Mouse (Mus musculus) splenic B cell, adult 2 months (primary cell): ENCODE results near the gene Vps33b.
A peak's percentile ranks its signal among the peaks of the same experiment; 100 is the strongest.

Experiments
- DNase-seq: peaks from one replicate; pipeline ENCODE4 v3.0.0-alpha.2; 2011; ENCODE audit warnings: low read depth, low spot score
- H3K27me3 ChIP-seq: 2 replicates; pipeline ENCODE4 v1.6.1; 2012; ENCODE audit warnings: mild to moderate bottlenecking, low read length, moderate library complexity, mixed read lengths; ENCODE audit not compliant: control insufficient read depth, poor library complexity, insufficient read depth, severe bottlenecking
- H3K36me3 ChIP-seq: 2 replicates; pipeline ENCODE4 v1.6.1; 2012; ENCODE audit warnings: mild to moderate bottlenecking, low read length, moderate library complexity, mixed read lengths; ENCODE audit not compliant: control insufficient read depth, poor library complexity, insufficient read depth, severe bottlenecking

Gene Vps33b

DNA sequence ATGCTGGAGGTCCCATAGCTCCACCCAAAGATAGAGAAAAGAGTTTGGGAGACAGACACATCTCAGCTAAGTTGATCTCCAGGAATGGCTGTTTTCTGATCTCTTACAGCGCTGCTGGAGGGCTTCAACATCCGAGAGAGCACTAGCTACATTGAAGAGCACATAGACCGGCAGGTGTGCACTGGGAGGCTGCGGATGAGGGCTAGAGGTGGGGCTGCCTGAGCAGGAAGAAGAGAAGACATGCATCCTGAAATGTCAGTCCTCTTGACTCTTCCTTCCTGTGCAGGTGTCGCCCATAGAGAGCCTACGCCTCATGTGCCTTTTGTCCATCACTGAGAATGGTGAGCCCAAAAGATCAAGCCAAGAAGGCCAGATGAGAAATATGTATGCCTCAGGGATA lies 16.3 kb downstream of the Vps33b start:
- H3K27me3 ChIP-seq = no peaks in the 10 kb centered on the region
- H3K36me3 ChIP-seq = peaks cover 19% of the 10 kb centered on the region
- DNase-seq = no peak

DNA sequence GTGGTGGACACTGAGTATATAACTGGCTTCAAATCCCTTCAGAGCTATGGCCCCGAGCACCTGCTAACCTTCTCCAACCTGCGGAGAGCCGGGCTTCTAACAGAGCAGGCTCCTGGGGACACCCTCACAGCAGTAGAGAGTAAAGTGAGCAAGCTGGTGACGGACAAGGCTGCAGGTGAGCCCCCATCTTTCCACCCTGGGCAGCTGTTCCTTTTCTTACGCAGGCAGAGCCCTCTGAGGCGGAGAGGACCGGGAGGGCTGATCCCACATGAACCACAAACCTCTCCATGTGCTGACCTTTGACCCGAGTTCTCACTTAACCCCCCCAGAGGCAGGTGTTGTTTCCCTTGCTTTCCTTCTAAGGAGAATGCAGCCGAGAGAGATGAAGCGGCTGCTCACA lies 18.3 kb downstream of the Vps33b start:
- Histone ChIP-seq H3K27me3 (no peaks in the 10 kb centered on the region), H3K36me3 (peaks cover 19% of the 10 kb centered on the region)
- DNase-seq = no peak

DNA sequence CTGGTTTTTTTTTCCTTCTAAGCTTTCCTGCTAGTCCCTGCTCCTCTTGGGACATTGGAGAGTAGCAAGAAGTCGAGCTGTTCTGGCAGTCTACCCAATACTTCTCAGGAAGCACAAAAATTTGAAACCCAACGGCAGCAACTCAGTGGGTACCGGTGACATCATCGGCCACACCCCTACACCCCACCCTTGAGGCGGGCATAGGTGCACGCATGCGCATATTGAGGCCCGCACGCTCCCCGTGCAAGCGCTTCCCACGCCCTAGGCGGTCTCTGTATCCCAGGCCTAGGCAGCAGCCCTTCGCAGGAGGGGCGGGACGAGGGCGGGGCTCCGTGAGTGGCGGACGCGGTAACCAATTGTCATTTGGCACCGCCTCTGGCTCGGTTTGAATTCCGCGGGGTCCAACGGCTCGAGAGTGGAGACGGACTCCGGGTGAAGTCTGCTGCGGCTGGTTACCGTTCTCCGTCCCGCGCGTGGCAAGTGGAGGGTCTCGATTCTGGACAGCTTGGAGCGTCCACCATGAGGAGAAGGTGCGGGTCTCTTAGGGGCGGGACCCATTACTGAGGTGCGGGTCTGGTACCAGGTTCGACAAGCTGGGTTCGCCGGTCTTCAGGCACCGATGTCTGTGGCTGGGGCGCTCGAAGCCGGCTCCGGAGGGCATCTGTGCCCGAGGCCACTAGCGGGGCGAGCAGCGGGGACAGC lies 24.8 kb downstream of the Vps33b start, which contains the start of gene Prc1:
Prc1 (plus strand) TSS at position 389 of the 702 bp plus-strand sequence.
- DNase-seq = peak; percentile 99
- Histone ChIP-seq H3K27me3 (no peaks in the 10 kb centered on the region), H3K36me3 (no peaks in the 10 kb centered on the region; the same call in 1 of the 2 replicates)

DNA sequence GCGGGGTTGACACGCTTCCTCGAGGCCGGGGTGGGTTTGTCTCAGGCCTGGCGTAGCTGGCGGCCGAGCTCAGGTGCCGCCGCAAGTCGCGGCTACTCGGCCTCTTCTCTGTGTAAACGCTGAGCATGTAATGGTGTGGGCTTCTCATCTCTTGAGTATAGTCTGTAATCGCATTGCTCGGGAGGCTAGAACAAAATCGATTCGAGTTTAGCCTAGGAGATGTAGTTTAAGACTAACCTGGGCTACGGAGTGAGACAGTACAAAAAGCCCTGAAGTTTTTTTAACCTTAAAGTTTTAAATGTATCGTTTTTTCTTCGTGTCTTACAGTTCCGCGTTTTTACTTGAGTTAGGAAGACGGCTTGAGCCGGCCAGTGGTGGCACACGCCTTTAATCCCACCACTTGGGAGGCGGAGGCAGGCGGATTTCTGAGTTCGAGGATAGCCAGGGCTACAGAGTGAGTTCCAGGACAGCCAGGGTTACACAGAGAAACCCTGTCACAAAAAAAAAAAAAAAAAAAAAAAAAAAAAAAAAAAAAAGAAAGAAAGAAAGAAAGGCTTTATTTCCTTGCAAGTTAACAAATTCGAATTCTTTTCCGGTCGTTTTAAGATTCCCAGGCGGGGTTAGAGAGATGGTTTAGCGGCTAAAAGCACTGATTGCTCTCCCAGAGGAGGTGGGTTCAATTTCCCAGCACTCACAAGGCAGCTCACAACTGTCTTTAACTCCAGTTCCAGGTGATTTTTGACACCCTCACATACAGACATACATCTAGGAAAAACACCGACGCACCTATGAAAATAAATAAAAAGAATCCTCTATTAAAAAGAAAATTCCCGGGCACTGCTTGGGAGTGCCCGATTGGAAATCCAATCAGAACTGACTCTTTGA lies 25.6 kb downstream of the Vps33b start:
- no peaks in the 10 kb centered on the region; the same call in 1 of the 2 replicates for H3K36me3 ChIP-seq
- H3K27me3 ChIP-seq = no peaks in the 10 kb centered on the region
- no peak for DNase-seq

DNA sequence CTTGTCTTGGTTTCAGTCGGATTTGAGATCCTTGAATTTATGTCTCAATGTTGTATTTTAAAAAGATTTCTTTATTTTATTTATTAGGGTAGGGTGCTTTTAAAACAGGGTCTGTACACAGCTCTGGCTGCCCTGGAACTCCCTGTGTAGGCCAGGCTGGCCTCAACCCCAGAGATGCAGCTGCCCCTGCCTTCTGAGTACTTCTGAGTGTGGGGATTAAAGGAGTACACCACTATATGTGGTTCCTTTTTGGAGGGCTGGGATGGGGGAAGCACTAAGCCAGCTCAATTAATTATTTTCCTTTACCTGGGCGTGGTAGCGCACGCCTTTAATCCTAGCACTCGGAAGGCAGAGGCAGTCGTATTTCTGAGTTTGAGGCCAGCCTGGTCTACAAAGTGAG lies 27.0 kb downstream of the Vps33b start:
- Histone ChIP-seq H3K27me3 (no peaks in the 10 kb centered on the region), H3K36me3 (no peaks in the 10 kb centered on the region)
- DNase-seq = no peak

DNA sequence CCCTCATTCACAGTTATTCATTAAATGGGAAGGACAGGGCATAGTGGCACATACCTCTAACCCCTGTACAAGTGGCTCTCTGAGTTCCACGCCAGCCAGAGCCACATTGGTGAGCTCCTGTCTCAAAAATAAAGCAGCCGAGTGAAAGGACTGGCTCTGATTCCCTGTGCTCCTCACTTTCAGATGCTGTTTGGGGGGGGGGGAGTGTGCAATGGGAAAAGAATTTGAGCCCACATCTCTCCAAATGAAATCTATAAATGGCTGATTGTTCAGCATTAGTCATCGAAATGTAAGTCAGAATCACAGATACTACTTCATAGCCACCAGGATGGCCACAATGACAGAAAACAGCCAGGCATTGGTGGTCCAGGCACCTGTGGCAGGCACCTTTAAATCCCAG lies 27.6 kb downstream of the Vps33b start:
- DNase-seq = no peak
- Histone ChIP-seq H3K27me3 (no peaks in the 10 kb centered on the region), H3K36me3 (no peaks in the 10 kb centered on the region)

DNA sequence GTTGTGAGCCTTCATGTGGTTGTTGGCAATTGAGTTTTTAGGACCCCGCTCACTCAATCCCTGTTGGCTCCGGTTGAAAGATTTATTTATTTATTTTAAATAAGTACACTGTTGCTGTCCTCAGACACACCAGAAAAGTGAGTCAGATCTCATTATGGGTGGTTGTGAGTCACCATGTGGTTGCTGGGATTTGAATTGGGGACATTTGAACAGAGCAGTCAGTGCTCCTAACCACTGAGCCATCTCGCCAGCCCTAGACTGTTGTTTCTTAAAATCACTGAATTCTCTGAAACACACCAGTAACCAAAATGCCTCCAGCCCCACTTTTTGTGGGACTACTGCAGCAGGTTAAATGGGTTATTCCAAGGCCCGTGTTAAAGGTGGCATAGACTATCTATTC lies 29.3 kb downstream of the Vps33b start:
- DNase-seq = no peak

DNA sequence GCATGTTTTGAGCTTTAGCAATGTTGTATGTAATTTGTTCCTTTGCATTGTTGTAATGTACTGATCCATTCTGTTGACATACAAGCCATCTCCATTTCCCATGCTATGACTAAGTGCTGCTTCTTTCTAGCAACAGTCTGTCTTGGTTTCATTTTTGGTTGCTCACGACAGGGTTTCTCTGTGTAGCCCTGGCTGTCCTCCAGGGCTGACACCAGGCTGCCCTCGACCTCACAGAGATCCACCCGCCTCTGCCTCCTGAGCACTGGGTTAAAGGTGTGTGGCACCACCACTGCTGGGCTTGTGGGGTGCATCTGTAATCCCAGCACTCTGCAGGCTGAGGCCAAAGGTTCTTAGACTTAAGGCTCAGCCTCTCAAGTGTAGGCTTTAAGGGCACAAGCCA lies 30.1 kb downstream of the Vps33b start:
- no peaks in the 10 kb centered on the region for H3K27me3 ChIP-seq
- H3K36me3 ChIP-seq = no peaks in the 10 kb centered on the region
- DNase-seq = no peak

More for the DNA sequence above, 29.3 kb downstream of the Vps33b start:
- Histone ChIP-seq H3K27me3 (no peaks in the 10 kb centered on the region), H3K36me3 (no peaks in the 10 kb centered on the region)

DNA sequence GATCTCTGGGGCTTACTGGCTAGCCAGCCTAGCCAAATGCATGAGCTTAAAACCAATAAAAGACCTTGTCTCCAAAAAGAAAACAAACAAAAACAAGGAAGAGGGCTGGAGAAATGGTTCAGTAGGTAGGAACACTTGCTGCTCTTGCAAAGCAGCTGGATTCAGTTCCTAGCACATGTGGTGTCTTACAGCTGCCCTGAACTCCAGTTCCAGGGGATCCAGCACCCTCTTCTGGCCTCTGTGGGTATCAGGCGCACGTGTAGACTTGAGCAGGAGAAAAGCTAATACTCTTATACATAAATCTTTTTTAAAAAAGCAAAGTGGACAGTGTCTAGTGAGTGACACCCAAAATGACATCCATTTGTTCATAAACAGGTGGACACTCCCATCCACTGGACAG lies 32.1 kb downstream of the Vps33b start:
- Histone ChIP-seq H3K36me3 (no peaks in the 10 kb centered on the region), H3K27me3 (no peaks in the 10 kb centered on the region)
- peak; percentile 26 for DNase-seq

DNA sequence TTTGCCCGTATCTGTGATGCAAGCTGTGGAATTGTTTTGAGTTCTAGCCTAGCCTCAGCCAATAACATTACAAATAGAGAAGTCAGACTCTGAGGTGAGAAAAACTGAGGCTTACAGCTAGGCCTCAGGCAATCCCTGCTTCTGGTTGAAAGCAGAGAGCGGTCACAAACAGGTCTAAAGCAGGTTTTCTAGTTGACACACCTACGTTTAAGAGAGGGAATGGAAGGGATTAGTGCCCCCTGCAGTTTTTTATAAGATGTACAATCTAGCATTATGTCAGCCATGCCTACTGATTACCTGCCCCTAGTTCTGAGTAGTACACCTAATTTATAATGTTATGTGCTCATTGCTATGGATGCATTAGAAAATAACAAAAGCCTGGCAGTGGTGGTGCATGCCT lies 38.3 kb downstream of the Vps33b start:
- Histone ChIP-seq H3K27me3 (no peaks in the 10 kb centered on the region), H3K36me3 (no peaks in the 10 kb centered on the region)
- DNase-seq = peak; percentile 40

DNA sequence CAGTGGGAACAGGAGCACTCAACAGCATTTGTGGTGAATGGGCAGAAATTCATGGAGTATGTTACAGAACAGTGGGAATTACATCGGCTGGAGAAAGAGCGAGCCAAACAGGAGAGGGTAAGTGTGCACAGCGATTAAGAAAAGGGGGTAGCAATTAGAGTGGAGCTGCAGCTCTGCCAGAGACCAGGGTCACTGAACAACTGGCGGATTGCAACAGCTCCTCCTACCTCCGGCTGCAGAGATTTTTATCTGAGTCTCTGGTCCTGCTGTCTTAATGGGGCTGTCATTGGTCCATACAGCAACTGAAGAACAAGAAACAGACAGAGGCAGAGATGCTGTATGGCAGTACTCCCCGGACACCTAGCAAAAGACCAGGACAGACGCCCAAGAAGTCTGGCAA lies 41.3 kb downstream of the Vps33b start:
- Histone ChIP-seq H3K27me3 (no peaks in the 10 kb centered on the region), H3K36me3 (no peaks in the 10 kb centered on the region)
- no peak for DNase-seq

DNA sequence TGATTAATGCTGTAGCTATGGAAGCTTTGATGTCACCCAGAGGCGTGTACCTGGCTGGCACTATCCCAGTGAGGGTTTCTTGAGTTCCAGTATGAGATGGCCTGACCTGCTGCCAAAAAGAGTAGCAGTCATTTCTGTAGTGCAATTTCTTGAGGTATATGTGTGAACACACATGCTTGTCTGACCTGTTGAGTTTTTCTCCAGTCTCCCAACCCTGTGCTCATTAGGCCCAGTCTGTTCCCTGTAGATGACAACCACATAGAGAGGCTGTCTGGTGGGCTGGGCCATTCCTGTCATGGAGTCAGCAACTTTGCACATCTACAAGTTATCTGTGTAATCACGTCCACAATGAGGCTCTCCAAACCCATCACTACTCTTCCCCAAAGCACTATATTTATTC lies 46.3 kb downstream of the Vps33b start:
- Histone ChIP-seq H3K36me3 (no peaks in the 10 kb centered on the region), H3K27me3 (no peaks in the 10 kb centered on the region)
- no peak for DNase-seq

DNA sequence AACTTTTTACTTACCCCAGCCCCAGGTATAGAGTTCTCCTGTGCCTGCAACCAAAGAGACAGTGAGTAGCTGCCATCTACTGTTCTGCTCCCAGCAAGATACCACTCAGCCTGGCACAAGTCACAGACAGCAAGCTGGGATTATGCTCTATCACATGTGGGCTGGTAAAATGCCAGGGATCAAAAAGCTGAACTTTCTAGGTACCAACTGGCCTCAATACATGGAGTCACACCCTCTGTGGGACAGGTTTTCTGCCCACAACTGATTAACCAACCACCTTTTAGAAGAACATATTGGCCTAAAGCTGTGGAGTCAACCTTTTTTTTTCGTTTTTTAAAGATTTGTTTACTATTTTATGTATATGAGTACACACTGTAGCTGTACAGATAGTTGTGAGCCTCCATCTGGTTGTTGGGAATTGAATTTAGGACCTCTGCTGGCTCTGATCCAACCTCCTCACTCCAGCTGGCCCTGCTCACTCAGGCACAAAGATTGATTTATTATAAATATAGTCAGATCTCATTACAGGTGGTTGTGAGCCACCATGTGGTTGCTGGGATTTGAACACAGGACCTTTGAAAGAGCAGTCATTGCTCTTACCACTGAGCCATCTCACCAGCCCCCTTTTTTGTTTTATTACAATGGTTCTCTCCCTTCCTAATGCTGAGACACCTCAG lies 48.1 kb downstream of the Vps33b start:
- no peaks in the 10 kb centered on the region for H3K27me3 ChIP-seq
- H3K36me3 ChIP-seq = no peaks in the 10 kb centered on the region
- DNase-seq = no peak

DNA sequence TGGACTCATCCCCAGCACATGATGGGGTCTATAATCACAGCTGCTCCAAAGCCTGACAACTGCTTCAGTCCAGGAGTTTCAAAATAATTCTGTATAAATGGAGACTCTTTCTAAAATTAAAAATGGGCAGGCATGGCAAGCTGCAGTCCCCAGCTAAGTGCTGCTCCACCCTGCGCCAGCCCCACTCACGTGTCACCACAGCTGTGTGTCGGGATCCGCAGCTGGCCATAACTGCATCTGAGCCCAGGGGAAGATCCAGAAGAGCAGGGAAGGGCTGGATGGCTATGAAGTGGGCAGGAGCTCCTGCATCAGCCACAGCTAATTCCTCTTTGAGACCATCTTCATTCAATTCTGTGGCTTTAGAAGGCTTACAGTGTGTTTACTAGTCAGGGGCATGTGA lies 49.2 kb downstream of the Vps33b start:
- no peak for DNase-seq
- Histone ChIP-seq H3K36me3 (no peaks in the 10 kb centered on the region), H3K27me3 (no peaks in the 10 kb centered on the region)
